Mouse (Mus musculus) kidney, postnatal 25 days (tissue): ENCODE results near the gene Adap1.

Experiments
- DNase-seq, 2 experiments: peaks; one replicate each; pipeline ENCODE4 v3.0.0; 2021; ENCODE audit warnings: mixed read lengths in 2 of 2

The Adap1 gene

GRCm38 (mm10) chr5:139325395-139325966, at the start of gene Adap1:
TSS of gene Adap1 (minus strand) at chr5:139325622.
- peak; percentile 55 to 80 for DNase-seq

- no peak for DNase-seq
Measured at GRCm38 (mm10) chr5:139374841-139375240, 49.4 kb upstream of the Adap1 start.

- DNase-seq = peak; percentile 55 to 81
Measured at GRCm38 (mm10) chr5:139373889-139374444, 48.5 kb upstream of the Adap1 start.

DNA sequence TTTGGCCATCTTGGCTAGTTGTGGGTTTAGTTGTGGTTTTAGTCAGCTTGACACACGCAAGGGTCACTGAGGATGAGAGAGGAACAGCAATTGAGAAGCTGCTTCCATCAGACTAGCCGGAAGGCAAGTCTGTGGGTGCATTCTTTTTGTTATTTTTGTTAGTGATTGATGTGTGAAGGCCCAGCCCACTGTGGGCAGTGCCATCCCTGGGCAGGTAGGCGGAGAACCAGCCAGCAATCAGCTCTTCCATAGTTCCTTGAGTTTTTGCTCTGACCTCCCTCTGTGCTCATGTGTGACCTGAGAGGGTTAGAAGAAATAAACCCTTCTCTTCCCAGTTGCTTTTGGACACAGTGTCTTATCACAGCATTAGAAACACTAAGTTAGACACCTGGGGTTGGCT, 47.7 kb upstream of the Adap1 start:
- no peak for DNase-seq

- DNase-seq = peak; percentile 95 to 97
Measured at GRCm38 (mm10) chr5:139371631-139372401, 46.4 kb upstream of the Adap1 start.

DNA sequence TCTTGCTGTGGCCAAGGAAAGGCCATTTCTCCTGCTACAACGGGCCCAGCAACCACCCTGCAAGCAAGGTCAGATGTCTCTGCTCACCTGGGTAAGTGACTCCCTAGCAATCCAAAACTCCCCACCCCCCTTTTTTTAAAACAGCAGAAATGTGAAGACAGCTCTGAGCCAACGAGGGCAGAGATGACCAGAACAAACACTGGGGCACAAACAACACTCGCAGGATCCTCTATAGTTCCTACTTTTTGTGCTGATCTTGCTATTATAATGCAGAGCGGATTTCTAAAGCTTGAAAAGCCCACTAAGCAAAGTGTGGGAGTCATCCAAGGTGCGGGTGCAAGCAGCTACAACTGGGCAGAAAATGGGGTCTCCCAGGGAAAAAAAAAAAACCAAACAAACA, 45.7 kb upstream of the Adap1 start:
- DNase-seq = no peak

- no peak for DNase-seq
Measured at GRCm38 (mm10) chr5:139370336-139370735, 44.9 kb upstream of the Adap1 start.

DNA sequence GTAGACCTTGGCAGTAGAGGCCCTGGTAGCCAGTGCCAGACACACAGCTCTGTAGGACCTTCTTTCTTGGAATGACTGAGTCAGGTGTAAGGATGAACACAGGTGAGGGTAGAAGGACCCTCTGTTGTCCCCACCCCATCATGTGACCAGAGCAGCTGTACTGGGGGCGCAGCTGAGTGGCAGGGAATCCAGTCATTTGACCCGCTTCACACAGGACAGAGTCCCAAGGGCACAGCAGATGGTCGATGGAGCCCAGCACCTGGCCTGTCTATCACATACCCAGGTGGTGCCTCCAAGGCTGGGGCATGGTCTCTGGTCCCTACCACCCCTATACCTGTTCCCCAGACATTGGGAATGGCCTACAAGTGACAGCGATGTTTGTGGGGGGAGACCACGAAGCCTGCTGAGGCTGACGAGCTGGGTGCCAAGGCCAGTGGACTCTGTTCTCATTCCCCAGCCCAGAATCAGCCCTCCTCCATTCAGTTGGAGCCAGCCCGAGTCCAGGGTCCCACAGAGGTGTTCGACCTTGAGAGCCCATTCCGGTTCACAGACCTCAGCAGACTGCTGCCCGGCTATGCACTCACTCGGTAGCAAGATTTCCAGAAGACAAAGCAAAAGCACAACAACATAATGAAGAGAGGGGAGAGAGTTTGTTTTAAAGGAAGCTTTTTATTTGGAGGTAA, 43.4 kb upstream of the Adap1 start:
- peak; percentile 78 to 93 for DNase-seq

GRCm38 (mm10) chr5:139367884-139368458, 42.5 kb upstream of the Adap1 start:
- DNase-seq = no peak

GRCm38 (mm10) chr5:139366484-139366883, 41.1 kb upstream of the Adap1 start:
- no peak for DNase-seq

GRCm38 (mm10) chr5:139365827-139366226, 40.4 kb upstream of the Adap1 start:
- peak in 1 of 2 experiments; percentile 66 for DNase-seq

- peak in 1 of 2 experiments; percentile 71 for DNase-seq
Measured at GRCm38 (mm10) chr5:139364911-139365571, 39.6 kb upstream of the Adap1 start.

GRCm38 (mm10) chr5:139364260-139364910, 39.0 kb upstream of the Adap1 start:
- DNase-seq = peak; percentile 88 to 98

GRCm38 (mm10) chr5:139363858-139364257, 38.4 kb upstream of the Adap1 start:
- no peak for DNase-seq

GRCm38 (mm10) chr5:139359244-139359643, 33.8 kb upstream of the Adap1 start:
- no peak for DNase-seq

DNA sequence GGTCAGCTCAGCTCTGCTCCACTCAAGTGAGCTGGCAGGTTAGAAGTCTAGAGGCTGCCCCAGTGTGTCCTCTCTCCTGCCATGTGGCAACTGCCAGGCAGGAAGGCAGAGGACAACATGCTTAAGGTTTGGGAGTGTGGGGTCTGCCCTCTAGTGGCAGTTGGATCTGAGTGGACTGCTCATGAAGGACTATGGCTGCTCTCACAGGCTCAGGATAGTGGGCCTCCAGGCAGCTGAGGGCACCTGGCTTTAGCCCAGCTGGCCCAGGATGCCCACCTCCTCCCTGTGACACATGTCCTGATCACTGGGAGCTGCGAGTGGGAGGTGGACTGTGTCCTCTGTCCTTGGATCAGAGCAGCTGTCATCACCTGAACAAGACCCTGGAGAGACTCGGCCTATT, 33.2 kb upstream of the Adap1 start:
- DNase-seq = peak; percentile 76 to 83

DNA sequence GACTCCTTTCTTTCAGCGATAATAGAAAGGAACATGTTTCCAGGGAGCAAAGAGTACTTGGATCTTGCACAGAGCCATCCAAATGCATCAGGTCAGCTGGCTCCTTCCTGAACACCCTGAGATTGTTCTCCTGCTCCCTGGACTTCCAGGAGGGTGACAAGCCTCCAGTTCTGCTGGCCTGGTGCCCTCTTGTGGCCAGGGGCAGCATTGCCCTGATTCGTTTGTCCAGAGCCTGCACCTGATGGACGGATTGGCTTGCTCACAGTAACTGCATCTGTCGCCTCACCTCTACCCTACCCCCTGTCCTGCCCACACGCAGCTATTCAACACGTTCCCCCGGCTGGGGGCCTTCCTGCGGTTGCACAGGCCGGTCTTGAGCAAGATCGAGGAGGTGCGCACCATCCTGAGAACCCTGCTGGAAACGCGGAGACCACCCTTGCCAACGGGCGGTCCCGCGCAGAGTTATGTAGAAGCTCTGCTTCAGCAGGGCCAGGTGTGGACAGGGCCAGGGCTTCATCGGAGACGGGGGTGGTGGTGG, 29.9 kb upstream of the Adap1 start:
- peak; percentile 90 to 93 for DNase-seq

GRCm38 (mm10) chr5:139353946-139354345, 28.5 kb upstream of the Adap1 start:
- no peak for DNase-seq

GRCm38 (mm10) chr5:139353496-139353895, 28.1 kb upstream of the Adap1 start:
- no peak for DNase-seq

DNA sequence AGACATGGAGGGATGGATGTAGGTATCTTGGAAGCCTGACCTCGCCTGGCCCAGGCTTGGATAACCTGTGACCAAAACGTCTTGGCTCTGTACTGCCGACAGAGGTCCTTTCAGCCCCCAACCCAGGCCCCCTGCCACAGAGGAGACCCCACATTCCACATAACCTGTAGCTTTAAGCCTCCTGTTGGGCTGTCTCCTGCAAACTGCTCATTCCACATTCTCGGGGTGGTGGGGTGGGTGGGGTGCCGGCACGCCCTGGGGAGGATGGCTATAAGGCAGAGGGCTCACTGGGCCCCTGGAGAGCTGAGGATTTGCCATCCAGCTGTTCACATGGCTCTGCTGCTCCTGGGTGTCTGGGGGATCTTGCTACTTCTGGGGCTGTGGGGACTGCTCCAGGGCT, 26.9 kb upstream of the Adap1 start, which contains the start of gene Cyp2w1:
Gene Cyp2w1, plus strand, starts transcription at position 301 of the 400 bp plus-strand sequence.
- no peak for DNase-seq

- DNase-seq = no peak
Measured at GRCm38 (mm10) chr5:139351628-139352027, 26.2 kb upstream of the Adap1 start.

DNA sequence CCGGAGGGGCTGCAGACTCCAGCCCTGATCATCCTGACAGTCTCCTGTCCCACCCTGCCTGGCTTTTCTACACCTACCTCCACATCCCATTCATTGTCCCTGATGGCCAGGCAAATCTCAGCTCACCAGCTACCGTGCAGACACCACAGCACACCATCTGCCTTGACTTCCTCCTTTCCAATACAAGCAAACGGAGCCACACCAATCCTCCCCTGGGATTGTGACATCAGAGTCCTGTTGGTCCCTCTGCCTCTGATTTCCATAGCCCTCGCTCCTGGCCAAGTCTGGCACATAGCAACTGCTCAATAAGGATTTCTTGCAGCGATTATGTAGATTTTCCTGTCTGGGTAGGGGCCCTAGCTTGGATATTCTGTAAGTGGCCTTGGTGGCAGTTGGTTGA, 25.7 kb upstream of the Adap1 start, which contains the start of gene Cox19:
Gene Cox19, minus strand, starts transcription at position 285 of the 400 bp plus-strand sequence.
- no peak for DNase-seq
